Mouse (Mus musculus): ENCODE measurements at regions not wholly inside any gene's neighbourhood (a gene's known extent, or its start where the extent isn't known, plus 50 kb on each side); places are given as distances from the start of the nearest gene placed in this dataset.

- TF ChIP-seq CTCF (IDR thresholded peaks at IDR 0.05; ENCODE audit: control insufficient read depth, insufficient read depth, insufficient read length) (no peak), CEBPB (IDR thresholded peaks at IDR 0.05; ENCODE audit: low read depth) (no peak)
Observed at GRCm38 (mm10) chr2:46985915-46986672, 1827.8 kb upstream of the Acvr2a start.

All from C2C12 (cell line).